Mouse (Mus musculus): Measurements from ENCODE around the gene Col4a4. TPM values are rescaled to one million over a fixed set of nuclear protein-coding genes. Genes with fewer than 3 reads are reported as not detected.

Gene Col4a4
- polyA plus RNA-seq, 1 experiment from 2014 or later, result 0.25 TPM

DNA sequence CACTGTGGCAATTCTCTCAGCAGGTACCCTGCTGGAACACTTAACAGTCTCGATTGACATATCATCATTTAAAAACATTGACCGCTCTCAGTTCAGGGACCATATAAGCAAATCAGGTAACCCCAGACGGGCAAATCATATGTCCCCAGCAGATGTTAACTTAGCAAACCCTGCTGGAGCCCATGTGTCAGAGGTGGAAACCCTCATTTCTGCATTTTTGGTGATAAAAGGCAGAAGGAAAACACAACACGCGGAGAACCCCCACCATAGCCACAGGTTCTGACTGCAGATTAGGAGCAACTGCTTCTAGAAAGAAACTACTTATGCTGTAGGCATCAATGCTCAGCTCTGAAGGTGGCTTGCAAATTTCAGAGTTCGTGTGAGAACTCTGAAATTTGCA is 38.3 kb upstream of the Col4a4 start:
- Histone ChIP-seq H3K9ac (replicated peaks; ENCODE audit: low read length) (no peak overlapping the region), H3K36me3 (replicated peaks; ENCODE audit: control insufficient read depth, insufficient read depth, low read depth, low read length) (no peaks in the 10 kb centered on the region), H3K9me3 (replicated peaks; ENCODE audit: control insufficient read depth, low read length) (no peaks in the 10 kb centered on the region), H3K4me1 (ENCODE audit: control insufficient read depth, insufficient read depth, low read length) (no peaks in the 10 kb centered on the region), H3K4me3 (ENCODE audit: low read depth, low read length) (no peak overlapping the region), H3K4me2 (ENCODE audit: low read depth, low read length) (no peak overlapping the region), H3K27ac (replicated peaks; ENCODE audit: low read depth, low read length) (no peak overlapping the region), H3K27me3 (ENCODE audit: control insufficient read depth, insufficient read depth, low read length) (no peaks in the 10 kb centered on the region)
- no peak for ATAC-seq (replicated peaks; ENCODE audit: insufficient number of reproducible peaks, low FRiP score, low TSS enrichment, low read depth)
- no peak for DNase-seq (ENCODE audit: low spot score)
- WGBS, result 81% methylated on average over 6 of the region's 6 CpGs

DNA sequence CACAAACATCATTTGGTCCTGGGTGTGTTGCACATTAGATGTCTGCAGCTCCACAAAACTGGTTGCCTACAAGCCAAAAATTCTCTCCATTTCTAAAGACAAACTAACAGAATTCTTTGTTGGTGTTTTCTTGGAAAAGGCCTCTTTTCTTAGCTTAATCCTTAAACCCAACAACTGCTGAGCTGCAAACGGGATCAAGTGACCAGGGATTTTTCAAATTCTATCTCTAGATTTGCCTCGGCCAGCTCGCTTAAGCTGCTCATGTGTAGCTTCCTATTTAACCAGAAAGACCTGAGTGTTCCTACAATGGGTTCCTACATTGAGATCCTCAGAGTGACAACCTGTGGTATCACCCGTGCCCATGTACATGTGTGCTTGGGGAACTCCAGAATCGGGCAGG is 33.3 kb upstream of the Col4a4 start:
- Histone ChIP-seq H3K27me3 (ENCODE audit: control insufficient read depth, insufficient read depth, low read length) (no peaks in the 10 kb centered on the region), H3K9me3 (replicated peaks; ENCODE audit: control insufficient read depth, low read length) (no peaks in the 10 kb centered on the region), H3K9ac (replicated peaks; ENCODE audit: low read length) (no peak overlapping the region), H3K27ac (replicated peaks; ENCODE audit: low read depth, low read length) (no peak overlapping the region), H3K36me3 (replicated peaks; ENCODE audit: control insufficient read depth, insufficient read depth, low read depth, low read length) (no peaks in the 10 kb centered on the region), H3K4me1 (ENCODE audit: control insufficient read depth, insufficient read depth, low read length) (no peaks in the 10 kb centered on the region), H3K4me3 (ENCODE audit: low read depth, low read length) (no peak overlapping the region), H3K4me2 (ENCODE audit: low read depth, low read length) (no peak overlapping the region)
- no peak for DNase-seq (ENCODE audit: low spot score)
- no peak for ATAC-seq (replicated peaks; ENCODE audit: insufficient number of reproducible peaks, low FRiP score, low TSS enrichment, low read depth)
- WGBS, result 83% methylated on average over 5 of the region's 5 CpGs

GRCm38 (mm10) chr1:82618592-82618991 is 31.9 kb upstream of the Col4a4 start:
- Histone ChIP-seq H3K9me3 (replicated peaks; ENCODE audit: control insufficient read depth, low read length) (no peaks in the 10 kb centered on the region), H3K4me1 (ENCODE audit: control insufficient read depth, insufficient read depth, low read length) (no peaks in the 10 kb centered on the region), H3K27me3 (ENCODE audit: control insufficient read depth, insufficient read depth, low read length) (no peaks in the 10 kb centered on the region), H3K4me2 (ENCODE audit: low read depth, low read length) (no peak overlapping the region), H3K27ac (replicated peaks; ENCODE audit: low read depth, low read length) (no peak overlapping the region), H3K9ac (replicated peaks; ENCODE audit: low read length) (no peak overlapping the region), H3K36me3 (replicated peaks; ENCODE audit: control insufficient read depth, insufficient read depth, low read depth, low read length) (no peaks in the 10 kb centered on the region), H3K4me3 (ENCODE audit: low read depth, low read length) (no peak overlapping the region)
- 92% methylated on average over 5 of the region's 5 CpGs for WGBS
- DNase-seq (ENCODE audit: low spot score) (no peak), ATAC-seq (replicated peaks; ENCODE audit: insufficient number of reproducible peaks, low FRiP score, low TSS enrichment, low read depth) (no peak)

- 75% methylated on average over 5 of the region's 5 CpGs for WGBS
- no peak overlapping the region for H3K4me2 ChIP-seq (ENCODE audit: low read depth, low read length)
- no peaks in the 10 kb centered on the region for H3K36me3 ChIP-seq (replicated peaks; ENCODE audit: control insufficient read depth, insufficient read depth, low read depth, low read length)
- DNase-seq (ENCODE audit: low spot score), result no peak
- H3K4me1 ChIP-seq (ENCODE audit: control insufficient read depth, insufficient read depth, low read length), result no peaks in the 10 kb centered on the region
- no peak overlapping the region for H3K9ac ChIP-seq (replicated peaks; ENCODE audit: low read length)
- no peak for ATAC-seq (replicated peaks; ENCODE audit: insufficient number of reproducible peaks, low FRiP score, low TSS enrichment, low read depth)
- H3K9me3 ChIP-seq (replicated peaks; ENCODE audit: control insufficient read depth, low read length), result no peaks in the 10 kb centered on the region
- no peak overlapping the region for H3K27ac ChIP-seq (replicated peaks; ENCODE audit: low read depth, low read length)
- no peak overlapping the region for H3K4me3 ChIP-seq (ENCODE audit: low read depth, low read length)
- H3K27me3 ChIP-seq (ENCODE audit: control insufficient read depth, insufficient read depth, low read length), result no peaks in the 10 kb centered on the region
Observed at GRCm38 (mm10) chr1:82618001-82618400, 31.4 kb upstream of the Col4a4 start.

- no peak overlapping the region for H3K4me2 ChIP-seq (ENCODE audit: low read depth, low read length)
- 75% methylated on average over 9 of the region's 9 CpGs for WGBS
Observed at GRCm38 (mm10) chr1:82612061-82612660, 25.5 kb upstream of the Col4a4 start.

GRCm38 (mm10) chr1:82608646-82609262 is 22.1 kb upstream of the Col4a4 start:
- DNase-seq (ENCODE audit: low spot score) (no peak), ATAC-seq (replicated peaks; ENCODE audit: insufficient number of reproducible peaks, low FRiP score, low TSS enrichment, low read depth) (no peak)
- Histone ChIP-seq H3K9ac (replicated peaks; ENCODE audit: low read length) (no peak overlapping the region), H3K27ac (replicated peaks; ENCODE audit: low read depth, low read length) (no peak overlapping the region), H3K27me3 (ENCODE audit: control insufficient read depth, insufficient read depth, low read length) (no peaks in the 10 kb centered on the region), H3K36me3 (replicated peaks; ENCODE audit: control insufficient read depth, insufficient read depth, low read depth, low read length) (no peaks in the 10 kb centered on the region), H3K9me3 (replicated peaks; ENCODE audit: control insufficient read depth, low read length) (no peaks in the 10 kb centered on the region), H3K4me3 (ENCODE audit: low read depth, low read length) (no peak overlapping the region), H3K4me2 (ENCODE audit: low read depth, low read length) (no peak overlapping the region), H3K4me1 (ENCODE audit: control insufficient read depth, insufficient read depth, low read length) (no peaks in the 10 kb centered on the region)
- WGBS, result 74% methylated on average over 9 of the region's 9 CpGs

More at GRCm38 (mm10) chr1:82612061-82612660, 25.5 kb upstream of the Col4a4 start:
- Histone ChIP-seq H3K9me3 (replicated peaks; ENCODE audit: control insufficient read depth, low read length) (no peaks in the 10 kb centered on the region), H3K27ac (replicated peaks; ENCODE audit: low read depth, low read length) (no peak overlapping the region), H3K9ac (replicated peaks; ENCODE audit: low read length) (no peak overlapping the region), H3K27me3 (ENCODE audit: control insufficient read depth, insufficient read depth, low read length) (no peaks in the 10 kb centered on the region), H3K36me3 (replicated peaks; ENCODE audit: control insufficient read depth, insufficient read depth, low read depth, low read length) (no peaks in the 10 kb centered on the region), H3K4me1 (ENCODE audit: control insufficient read depth, insufficient read depth, low read length) (no peaks in the 10 kb centered on the region), H3K4me3 (ENCODE audit: low read depth, low read length) (no peak overlapping the region)
- ATAC-seq (replicated peaks; ENCODE audit: insufficient number of reproducible peaks, low FRiP score, low TSS enrichment, low read depth) (no peak), DNase-seq (ENCODE audit: low spot score) (peak; percentile 35)

GRCm38 (mm10) chr1:82605856-82606255 is 19.2 kb upstream of the Col4a4 start:
- Histone ChIP-seq H3K4me1 (ENCODE audit: control insufficient read depth, insufficient read depth, low read length) (no peaks in the 10 kb centered on the region), H3K4me2 (ENCODE audit: low read depth, low read length) (no peak overlapping the region), H3K4me3 (ENCODE audit: low read depth, low read length) (no peak overlapping the region), H3K9me3 (replicated peaks; ENCODE audit: control insufficient read depth, low read length) (no peaks in the 10 kb centered on the region), H3K9ac (replicated peaks; ENCODE audit: low read length) (no peak overlapping the region), H3K36me3 (replicated peaks; ENCODE audit: control insufficient read depth, insufficient read depth, low read depth, low read length) (no peaks in the 10 kb centered on the region), H3K27me3 (ENCODE audit: control insufficient read depth, insufficient read depth, low read length) (no peaks in the 10 kb centered on the region), H3K27ac (replicated peaks; ENCODE audit: low read depth, low read length) (no peak overlapping the region)
- no peak for DNase-seq (ENCODE audit: low spot score)
- 82% methylated on average over 7 of the region's 7 CpGs for WGBS
- no peak for ATAC-seq (replicated peaks; ENCODE audit: insufficient number of reproducible peaks, low FRiP score, low TSS enrichment, low read depth)

GRCm38 (mm10) chr1:82605347-82605746 is 18.7 kb upstream of the Col4a4 start:
- no peaks in the 10 kb centered on the region for H3K9me3 ChIP-seq (replicated peaks; ENCODE audit: control insufficient read depth, low read length)
- no peak for ATAC-seq (replicated peaks; ENCODE audit: insufficient number of reproducible peaks, low FRiP score, low TSS enrichment, low read depth)
- no peaks in the 10 kb centered on the region for H3K4me1 ChIP-seq (ENCODE audit: control insufficient read depth, insufficient read depth, low read length)
- no peak overlapping the region for H3K4me2 ChIP-seq (ENCODE audit: low read depth, low read length)
- H3K36me3 ChIP-seq (replicated peaks; ENCODE audit: control insufficient read depth, insufficient read depth, low read depth, low read length), result no peaks in the 10 kb centered on the region
- 88% methylated on average over 7 of the region's 7 CpGs for WGBS
- H3K27me3 ChIP-seq (ENCODE audit: control insufficient read depth, insufficient read depth, low read length), result no peaks in the 10 kb centered on the region
- no peak overlapping the region for H3K9ac ChIP-seq (replicated peaks; ENCODE audit: low read length)
- H3K4me3 ChIP-seq (ENCODE audit: low read depth, low read length), result no peak overlapping the region
- H3K27ac ChIP-seq (replicated peaks; ENCODE audit: low read depth, low read length), result no peak overlapping the region
- no peak for DNase-seq (ENCODE audit: low spot score)

Measured in embryonic facial prominence, embryonic 11.5 days (tissue).